Mouse (Mus musculus): ENCODE results near the gene Gm10477.
"Not testable (repeated sequence)": the region's sequence is repeated elsewhere in the genome, so short reads cannot be mapped to it uniquely, and the experiment has no call there.

Gm10477 gene

DNA sequence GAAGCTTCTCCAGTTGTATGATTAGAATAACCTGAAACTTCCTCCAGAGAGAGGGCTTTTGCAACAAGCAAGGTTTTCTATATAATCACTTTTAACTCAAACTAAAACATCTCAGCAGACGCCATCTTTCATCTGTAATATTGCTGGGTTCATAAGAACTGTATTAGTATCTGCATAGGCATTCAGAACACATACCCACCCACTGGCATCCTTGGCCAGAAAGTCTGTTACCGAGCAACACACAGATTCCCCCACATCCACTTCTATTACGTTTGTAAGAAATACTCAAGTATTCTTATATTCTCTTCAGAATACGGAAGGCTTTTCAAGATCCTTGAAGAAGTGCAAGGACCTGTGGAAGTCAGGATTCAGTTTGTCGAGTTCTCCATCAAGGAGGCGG lies at the start of gene Gm10477:
Gene Gm10477 (plus strand): TSS at position 301 of the 400 bp plus-strand sequence.
- DNase-seq (ENCODE audit: low read depth, low spot score) = not testable (repeated sequence)

DNA sequence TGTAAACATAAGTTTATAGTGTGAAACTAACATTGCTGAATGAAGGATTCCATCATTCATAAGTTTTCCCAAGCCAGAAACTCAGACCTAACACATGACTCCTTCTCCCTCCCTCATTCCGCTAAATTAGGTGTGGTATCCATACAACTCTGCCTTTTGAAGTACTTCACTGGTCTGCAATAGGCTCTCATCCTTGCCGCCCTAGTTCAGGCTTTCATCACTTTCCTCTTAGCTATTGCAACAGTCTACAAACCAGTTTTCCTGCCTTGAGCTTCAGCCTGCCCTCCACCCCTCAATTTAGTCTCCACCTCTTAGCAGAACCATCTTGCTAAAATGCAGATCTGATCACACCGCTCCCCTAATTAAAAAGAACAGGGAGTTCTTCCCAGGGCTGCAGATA lies 47.0 kb upstream of the Gm10477 start:
- no peak for DNase-seq (ENCODE audit: low read depth, low spot score)

DNA sequence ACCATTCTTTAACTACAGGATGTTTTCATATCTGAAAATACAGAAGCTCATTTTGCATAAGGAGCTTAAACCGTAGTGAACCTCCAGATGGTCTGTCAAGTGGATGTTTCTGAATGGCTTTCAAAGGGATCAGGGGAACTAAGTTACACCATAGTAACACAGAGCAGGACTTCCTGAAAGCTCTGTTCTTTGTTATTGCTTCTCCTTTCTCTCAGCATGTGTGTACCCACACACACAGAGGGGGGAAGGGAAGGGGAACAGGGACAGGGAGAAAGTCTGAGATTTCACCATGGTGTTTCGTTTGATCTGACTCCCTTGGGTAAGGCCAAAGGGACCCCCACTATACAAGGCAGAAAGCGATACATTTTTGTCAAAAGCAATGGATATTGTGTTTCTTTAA lies 42.6 kb upstream of the Gm10477 start:
- no peak for DNase-seq (ENCODE audit: low read depth, low spot score)

DNA sequence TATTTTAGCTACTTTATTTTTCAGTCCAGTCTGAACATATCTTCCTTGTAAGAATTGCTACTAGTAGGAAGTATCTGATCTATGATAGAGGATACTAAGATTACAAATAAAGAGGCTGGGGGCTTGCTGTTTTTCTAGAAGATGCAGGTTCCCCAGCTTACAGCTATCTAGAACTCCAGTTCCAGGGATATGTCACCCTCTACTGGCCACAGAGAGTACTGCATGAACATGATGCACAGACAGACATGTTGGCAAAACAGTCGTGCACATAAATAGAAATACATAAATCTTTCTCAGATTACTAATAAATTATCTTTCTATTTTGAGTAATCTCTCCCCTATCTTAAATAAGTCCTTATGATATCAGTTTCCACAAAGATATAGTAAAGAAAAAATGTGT lies 34.8 kb upstream of the Gm10477 start:
- peak; percentile 62 for DNase-seq (ENCODE audit: low read depth, low spot score)

DNA sequence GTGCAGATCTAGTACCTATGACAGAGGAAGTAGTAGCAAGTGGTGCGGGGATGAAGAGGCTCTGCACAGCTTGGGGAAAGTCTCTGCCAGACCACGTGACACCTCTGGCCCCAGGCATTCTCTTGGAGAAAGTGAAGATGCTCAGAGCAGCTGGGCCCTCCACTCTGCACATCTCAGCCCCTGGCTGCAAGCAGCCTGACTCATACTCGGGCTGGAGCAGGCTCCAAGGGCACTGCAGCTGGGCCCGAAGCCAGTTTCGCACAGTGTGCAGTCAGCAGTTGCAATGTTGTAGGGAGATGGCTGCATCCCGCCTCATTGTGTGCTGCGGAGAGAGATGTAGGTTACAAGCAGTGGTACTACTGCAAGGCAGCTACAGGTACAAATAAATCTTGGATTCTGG lies 27.3 kb upstream of the Gm10477 start:
- no peak for DNase-seq (ENCODE audit: low read depth, low spot score)

DNA sequence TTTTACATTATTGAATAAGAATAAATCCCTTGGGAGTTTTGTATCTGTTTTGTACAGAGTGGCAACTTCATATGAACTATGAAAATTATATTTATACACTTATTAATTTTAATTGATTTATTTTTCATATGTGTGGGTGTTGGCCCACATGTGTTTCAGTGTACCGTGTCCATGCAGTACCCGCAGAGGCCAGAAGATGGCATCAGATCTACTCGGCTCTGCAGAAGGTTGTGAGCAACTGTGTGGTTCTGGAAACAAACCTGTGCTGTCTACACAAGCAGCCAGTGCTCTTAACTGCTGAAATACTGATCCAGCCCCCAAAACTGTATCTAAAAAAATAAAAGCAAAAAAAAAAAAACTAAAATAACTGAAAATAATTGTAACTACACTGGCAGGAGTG lies 6.7 kb downstream of the Gm10477 start:
- DNase-seq (ENCODE audit: low read depth, low spot score) = peak; percentile 42

DNA sequence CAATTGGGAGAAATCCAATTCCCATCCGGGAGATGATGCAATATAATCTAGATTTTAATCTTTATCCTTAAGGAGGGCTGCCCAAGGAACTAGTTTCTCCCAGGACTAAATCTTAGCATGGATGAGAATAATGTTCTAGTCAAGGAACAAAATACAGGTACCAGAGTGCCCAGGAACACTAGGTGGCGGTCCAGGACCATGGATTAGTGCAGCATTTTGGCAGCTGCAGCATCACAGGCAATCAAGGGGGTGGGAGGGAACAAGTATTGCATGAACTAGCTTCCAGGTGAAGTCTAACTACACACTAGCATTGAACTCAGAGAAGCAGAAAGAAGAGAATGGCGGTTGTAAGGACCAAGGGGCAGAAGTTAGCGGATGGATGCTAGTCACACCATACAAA lies 12.6 kb downstream of the Gm10477 start:
- DNase-seq (ENCODE audit: low read depth, low spot score) = no peak

DNA sequence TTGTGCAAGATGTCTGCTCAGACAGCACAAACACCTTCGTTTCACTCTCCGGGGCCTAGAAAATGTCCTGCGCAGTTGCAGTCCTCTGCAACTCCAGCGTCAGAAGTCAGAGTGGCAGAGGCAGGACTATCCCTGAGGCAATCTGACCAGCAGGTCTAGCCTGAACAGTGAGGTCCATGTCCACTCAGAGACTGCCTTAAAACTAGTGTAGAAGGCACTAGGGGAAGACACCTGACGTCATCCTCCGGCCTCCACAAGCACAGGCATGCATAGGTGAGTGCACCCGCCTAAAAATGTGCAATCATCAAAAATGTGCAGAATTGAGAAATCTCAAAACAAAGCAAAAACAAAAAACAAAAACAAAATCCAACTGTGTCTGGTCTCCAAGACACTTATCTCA lies 25.0 kb downstream of the Gm10477 start, which contains the start of gene Gm648:
Gene Gm648 (minus strand): TSS at position 101 of the 400 bp plus-strand sequence.
- no peak for DNase-seq (ENCODE audit: low read depth, low spot score)

DNA sequence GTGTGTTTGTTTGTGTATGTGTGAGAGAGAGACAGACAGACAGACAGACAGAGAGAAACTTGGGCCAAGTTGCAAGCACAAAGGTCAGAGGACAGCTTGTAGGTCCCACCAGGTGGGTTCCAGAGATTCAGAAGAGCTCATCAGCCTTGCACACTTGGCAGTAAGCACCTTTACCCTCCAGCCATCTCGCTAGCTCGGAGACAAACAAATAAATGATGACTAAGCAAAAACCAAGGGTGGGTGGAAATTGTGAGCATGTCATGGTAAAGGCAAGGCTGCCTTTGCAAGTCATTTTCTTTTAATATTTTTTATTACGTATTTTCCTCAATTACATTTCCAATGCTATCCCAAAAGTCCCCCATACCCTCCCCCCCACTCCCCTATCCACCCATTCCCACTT lies 29.0 kb downstream of the Gm10477 start:
- no peak for DNase-seq (ENCODE audit: low read depth, low spot score)

DNA sequence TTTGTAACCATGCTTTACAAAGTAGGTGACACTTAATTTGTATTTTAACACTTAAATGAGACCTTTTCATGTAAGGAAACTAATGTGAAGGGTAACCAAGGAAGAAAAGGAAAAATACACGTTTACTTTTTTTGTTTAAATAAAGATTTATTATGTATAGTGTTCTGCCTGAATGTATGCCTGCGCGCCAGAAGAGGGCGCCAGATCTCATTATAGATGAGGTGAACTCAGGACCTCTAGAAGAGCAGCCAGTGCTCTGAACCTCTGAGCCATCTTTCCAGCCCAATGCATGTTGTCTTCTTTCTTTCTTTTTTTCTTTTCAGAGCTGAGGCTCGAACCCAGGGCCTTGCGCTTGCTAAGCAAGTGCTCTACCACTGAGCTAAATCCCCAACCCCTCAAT lies 47.9 kb downstream of the Gm10477 start:
- DNase-seq (ENCODE audit: low read depth, low spot score) = peak; percentile 34

Data from CD4-positive helper T cell, adult 2 months (primary cell).